Mouse (Mus musculus) cortical plate, adult 2 months (tissue): ENCODE data around the gene Matk.

Experiments used
- CTCF ChIP-seq: fragments of 200-500 bp; IDR thresholded peaks from 2 replicates; pipeline ENCODE4 v1.5.1; 2011; ENCODE audit warnings: mild to moderate bottlenecking, control low read depth, low read length; ENCODE audit not compliant: insufficient read depth; ENCODE audit errors: extremely low read depth
- POLR2A ChIP-seq: fragments of 200-500 bp; IDR thresholded peaks from 2 replicates; pipeline ENCODE4 v1.6.1; 2011; ENCODE audit warnings: mild to moderate bottlenecking, low read length, control low read depth; ENCODE audit not compliant: insufficient read depth; ENCODE audit errors: extremely low read depth

- TF ChIP-seq POLR2A, result no peak
- no peak for TF ChIP-seq CTCF
Observed at GRCm38 (mm10) chr10:81249442-81249841, 3.3 kb upstream of the Matk start.
